Mouse (Mus musculus) midbrain, embryonic 13.5 days (tissue): ENCODE measurements around the gene Dlgap4. TPM values are rescaled to one million over a fixed set of nuclear protein-coding genes. Genes with fewer than 3 reads are reported as not detected.

Experiments used
- ATAC-seq: fragments of 200-750 bp; cut with Nextera tagmentation; 2 replicates; pipeline ENCODE4 v1.8.0; 2017; ENCODE audit warnings: mild to moderate bottlenecking, moderate TSS enrichment, moderate library complexity
- H3K27ac ChIP-seq: fragments of 300-500 bp; sonication (generic); 2 replicates; pipeline ENCODE4 v1.5.1; 2015; ENCODE audit warnings: inconsistent platforms, mild to moderate bottlenecking, moderate library complexity
- H3K27me3 ChIP-seq: fragments of 300-500 bp; sonication (generic); 2 replicates; pipeline ENCODE4 v1.6.1; 2015; ENCODE audit warnings: mild to moderate bottlenecking, inconsistent platforms
- H3K36me3 ChIP-seq: fragments of 300-500 bp; sonication (generic); 2 replicates; pipeline ENCODE4 v1.6.1; 2015; ENCODE audit warnings: mild to moderate bottlenecking, inconsistent platforms
- H3K4me1 ChIP-seq: fragments of 300-500 bp; sonication (generic); replicated peaks from 2 replicates; pipeline ENCODE4 v1.6.1; 2015; ENCODE audit warnings: inconsistent platforms
- H3K4me2 ChIP-seq: fragments of 300-500 bp; sonication (generic); replicated peaks from 2 replicates; pipeline ENCODE4 v1.6.1; 2015; ENCODE audit warnings: moderate library complexity, mild to moderate bottlenecking, inconsistent platforms
- H3K4me3 ChIP-seq: fragments of 300-500 bp; sonication (generic); replicated peaks from 2 replicates; pipeline ENCODE4 v1.5.1; 2015; ENCODE audit warnings: mild to moderate bottlenecking, inconsistent platforms
- H3K9ac ChIP-seq: fragments of 300-500 bp; sonication (generic); replicated peaks from 2 replicates; pipeline ENCODE4 v1.6.1; 2015; ENCODE audit warnings: mild to moderate bottlenecking, inconsistent platforms
- H3K9me3 ChIP-seq: fragments of 300-500 bp; sonication (generic); 2 replicates; pipeline ENCODE4 v1.6.1; 2016; ENCODE audit warnings: mild to moderate bottlenecking, inconsistent platforms
- WGBS: fragments of 180-500 bp; shearing (Covaris S2); methylation state at CpG from one replicate; pipeline ENCODE4 v1.1.7; 2015; 5-methylcytosine and 5-hydroxymethylcytosine counted together
- polyA plus RNA-seq: library from polyadenylated mRNA; unstranded; fragments of >200 nt; fragmentation: Nextera tagmentation; extraction: Ambion mirVana; gene quantifications from 2 replicates; pipeline ENCODE4 v1.2.1, GENCODE M21; 2015

Dlgap4 gene
- polyA plus RNA-seq: 242 and 244 TPM in 2 replicates

GRCm38 (mm10) chr2:156613541-156614257, at the start of gene Dlgap4:
Gene Dlgap4 (plus strand): TSS chr2:156613705.
- peak within 1 kb of the TSS; percentile 97 for H3K4me2 ChIP-seq
- ATAC-seq: peak; percentile 81
- H3K36me3 ChIP-seq: no peaks in the 10 kb centered on the region
- H3K9ac ChIP-seq: peak within 1 kb of the TSS; percentile 83
- H3K27me3 ChIP-seq: peaks cover 67% of the 10 kb centered on the region
- WGBS: under 1% methylated on average over 48 of the region's 103 CpGs
- peaks cover 30% of the 10 kb centered on the region for H3K4me1 ChIP-seq
- H3K27ac ChIP-seq: peak within 1 kb of the TSS; percentile 53
- H3K4me3 ChIP-seq: peak within 1 kb of the TSS; percentile 84
- H3K9me3 ChIP-seq: no peaks in the 10 kb centered on the region

DNA sequence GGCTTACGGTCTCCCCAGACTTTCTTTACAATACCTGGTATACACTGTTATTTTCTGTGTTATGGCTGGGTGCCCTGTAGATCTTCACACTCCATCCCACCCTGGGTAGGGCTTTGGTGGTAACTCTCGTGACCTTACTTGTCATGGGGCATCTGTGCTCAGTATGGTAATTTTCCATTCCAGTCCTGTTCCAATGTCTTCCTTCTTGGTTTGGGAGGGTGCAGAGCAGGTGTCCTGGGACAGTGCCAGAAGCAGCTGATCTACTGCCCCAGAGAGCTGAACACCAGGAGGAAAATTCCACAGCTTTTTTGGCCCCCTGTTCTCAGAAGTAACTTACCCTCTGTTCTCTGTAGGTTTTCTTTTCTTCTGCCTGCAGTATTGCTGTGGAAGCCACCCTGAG, 47.0 kb upstream of the Dlgap4 start:
- Histone ChIP-seq H3K36me3 (peaks cover 54% of the 10 kb centered on the region), H3K4me3 (no peak overlapping the region), H3K27me3 (no peaks in the 10 kb centered on the region), H3K9ac (no peak overlapping the region), H3K9me3 (no peaks in the 10 kb centered on the region), H3K4me2 (no peak overlapping the region), H3K4me1 (no peaks in the 10 kb centered on the region), H3K27ac (no peak overlapping the region)
- no peak for ATAC-seq
- WGBS: 97% methylated on average over 2 of the region's 2 CpGs

GRCm38 (mm10) chr2:156568647-156569046, 44.9 kb upstream of the Dlgap4 start:
- no peak overlapping the region for H3K4me3 ChIP-seq
- H3K4me2 ChIP-seq: no peak overlapping the region
- no peaks in the 10 kb centered on the region for H3K9me3 ChIP-seq
- H3K9ac ChIP-seq: no peak overlapping the region
- WGBS: 93% methylated on average over 7 of the region's 7 CpGs
- no peaks in the 10 kb centered on the region for H3K27me3 ChIP-seq
- H3K27ac ChIP-seq: no peak overlapping the region
- no peak for ATAC-seq
- H3K36me3 ChIP-seq: peaks cover 44% of the 10 kb centered on the region
- no peaks in the 10 kb centered on the region for H3K4me1 ChIP-seq

- 90% methylated on average over 3 of the region's 3 CpGs for WGBS
Measured at GRCm38 (mm10) chr2:156569261-156569660, 44.2 kb upstream of the Dlgap4 start.

DNA sequence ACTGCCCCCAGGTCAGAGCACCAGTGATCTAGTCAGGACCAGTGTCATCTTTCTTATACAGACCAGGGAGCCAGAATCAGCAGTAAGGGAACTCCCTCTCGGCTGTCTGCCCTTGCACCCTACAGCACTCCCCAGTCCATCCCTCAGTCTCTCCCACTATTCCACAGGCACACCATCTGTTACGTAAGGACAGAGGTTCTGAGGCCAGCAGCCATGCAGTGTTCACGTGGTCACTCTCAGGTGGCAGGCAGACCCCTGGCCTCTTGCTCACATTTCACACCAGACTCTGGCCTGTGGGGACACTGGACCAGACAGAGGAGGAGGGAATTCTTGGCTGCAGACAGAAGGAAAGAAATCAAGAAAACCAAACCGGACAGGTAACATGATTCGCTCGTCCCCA, 42.0 kb upstream of the Dlgap4 start:
- H3K9ac ChIP-seq: no peak overlapping the region
- no peak overlapping the region for H3K4me2 ChIP-seq
- H3K36me3 ChIP-seq: peaks cover 28% of the 10 kb centered on the region
- no peaks in the 10 kb centered on the region for H3K4me1 ChIP-seq
- H3K27ac ChIP-seq: no peak overlapping the region
- no peaks in the 10 kb centered on the region for H3K9me3 ChIP-seq
- 82% methylated on average over 6 of the region's 6 CpGs for WGBS
- no peak for ATAC-seq
- no peaks in the 10 kb centered on the region for H3K27me3 ChIP-seq
- H3K4me3 ChIP-seq: no peak overlapping the region

More at GRCm38 (mm10) chr2:156569261-156569660, 44.2 kb upstream of the Dlgap4 start:
- no peaks in the 10 kb centered on the region for H3K27me3 ChIP-seq
- no peaks in the 10 kb centered on the region for H3K9me3 ChIP-seq
- H3K36me3 ChIP-seq: peaks cover 42% of the 10 kb centered on the region
- H3K4me1 ChIP-seq: no peaks in the 10 kb centered on the region
- H3K27ac ChIP-seq: no peak overlapping the region
- no peak overlapping the region for H3K4me3 ChIP-seq
- H3K4me2 ChIP-seq: no peak overlapping the region
- H3K9ac ChIP-seq: no peak overlapping the region
- no peak for ATAC-seq

DNA sequence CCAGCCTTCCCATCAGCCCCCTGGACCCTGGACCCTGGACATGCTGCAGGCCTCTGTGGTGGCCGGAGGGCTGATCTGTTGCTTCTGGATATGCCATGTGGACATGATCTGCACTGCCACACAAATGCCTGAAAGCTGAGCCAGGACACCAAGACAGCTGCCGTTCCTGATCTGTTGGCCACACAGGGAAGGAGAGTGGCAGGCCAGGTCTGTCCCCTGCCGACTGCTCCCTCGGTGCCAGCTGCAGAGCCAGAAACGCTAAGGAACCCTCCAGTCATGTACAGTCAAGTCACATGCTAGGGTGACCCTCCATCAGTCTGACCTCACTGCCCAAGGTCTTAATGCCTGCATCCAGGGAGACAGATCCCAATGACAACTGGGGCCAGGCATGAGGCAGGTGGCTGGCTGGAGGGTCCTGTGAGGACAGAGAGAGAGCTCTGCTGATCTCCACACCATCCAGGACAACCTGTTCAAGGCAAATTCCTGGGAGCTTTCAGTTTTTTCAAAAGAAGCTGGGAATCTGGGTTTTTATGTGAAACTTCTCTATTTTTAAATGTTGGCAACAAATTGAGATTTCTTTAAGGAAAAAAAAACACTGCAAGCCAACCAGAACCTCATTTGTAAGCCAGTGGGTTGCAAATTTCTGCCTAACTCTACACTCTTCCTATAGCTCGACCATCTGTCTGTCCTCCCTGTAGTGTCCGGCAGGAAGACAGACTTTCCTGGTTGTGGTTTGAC, 36.5 kb upstream of the Dlgap4 start:
- Histone ChIP-seq H3K4me3 (no peak overlapping the region), H3K36me3 (no peaks in the 10 kb centered on the region), H3K4me1 (no peaks in the 10 kb centered on the region), H3K27me3 (0 out of 2 replicates have a peak, but pooled peaks cover 3% of the 10 kb centered on the region), H3K9me3 (no peaks in the 10 kb centered on the region), H3K27ac (no peak overlapping the region), H3K9ac (no peak overlapping the region), H3K4me2 (no peak overlapping the region)
- 83% methylated on average over 7 of the region's 7 CpGs for WGBS
- ATAC-seq: no peak

- H3K9me3 ChIP-seq: no peaks in the 10 kb centered on the region
- ATAC-seq: no peak
- no peak overlapping the region for H3K4me2 ChIP-seq
- H3K9ac ChIP-seq: no peak overlapping the region
- no peaks in the 10 kb centered on the region for H3K36me3 ChIP-seq
- peaks cover 15% of the 10 kb centered on the region for H3K4me1 ChIP-seq
- no peak overlapping the region for H3K4me3 ChIP-seq
- 0 out of 2 replicates have a peak, but pooled peaks cover 3% of the 10 kb centered on the region for H3K27me3 ChIP-seq
- H3K27ac ChIP-seq: no peak overlapping the region
- 80% methylated on average over 5 of the region's 5 CpGs for WGBS
Measured at GRCm38 (mm10) chr2:156580507-156580906, 33.0 kb upstream of the Dlgap4 start.

- H3K9me3 ChIP-seq: no peaks in the 10 kb centered on the region
- no peak overlapping the region for H3K9ac ChIP-seq
- ATAC-seq: no peak
- WGBS: 58% methylated on average over 10 of the region's 10 CpGs
- H3K4me1 ChIP-seq: peaks cover 18% of the 10 kb centered on the region
- 0 out of 2 replicates have a peak, but pooled peaks cover 3% of the 10 kb centered on the region for H3K27me3 ChIP-seq
- no peaks in the 10 kb centered on the region for H3K36me3 ChIP-seq
- H3K4me3 ChIP-seq: no peak overlapping the region
- no peak overlapping the region for H3K27ac ChIP-seq
- no peak overlapping the region for H3K4me2 ChIP-seq
Measured at GRCm38 (mm10) chr2:156581244-156581643, 32.3 kb upstream of the Dlgap4 start.

DNA sequence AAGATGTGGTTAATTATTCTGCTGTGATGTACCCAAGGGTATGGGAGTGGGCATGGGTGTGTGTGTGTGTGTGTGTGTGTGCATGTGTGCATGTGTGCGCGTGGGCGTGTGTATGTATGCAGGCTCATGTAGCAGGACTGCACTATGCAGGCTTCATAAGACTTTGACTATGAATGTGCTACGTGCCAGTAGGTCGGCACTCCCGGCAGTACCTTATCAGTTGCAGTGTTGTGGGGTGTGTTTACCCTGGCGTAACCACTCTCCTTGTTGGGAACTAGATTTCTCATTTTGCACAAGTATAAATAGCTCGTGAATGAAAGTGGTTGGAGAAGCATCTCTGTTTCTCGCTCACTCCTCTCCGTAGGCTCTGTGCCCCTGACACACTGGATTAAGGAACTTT, 30.6 kb upstream of the Dlgap4 start:
- Histone ChIP-seq H3K4me2 (no peak overlapping the region), H3K27me3 (0 out of 2 replicates have a peak, but pooled peaks cover 3% of the 10 kb centered on the region), H3K4me3 (no peak overlapping the region), H3K27ac (no peak overlapping the region), H3K36me3 (no peaks in the 10 kb centered on the region), H3K4me1 (peaks cover 18% of the 10 kb centered on the region), H3K9ac (no peak overlapping the region), H3K9me3 (no peaks in the 10 kb centered on the region)
- 88% methylated on average over 10 of the region's 10 CpGs for WGBS
- no peak for ATAC-seq

- H3K4me2 ChIP-seq: no peak overlapping the region
- peaks cover 18% of the 10 kb centered on the region for H3K4me1 ChIP-seq
- no peak overlapping the region for H3K27ac ChIP-seq
- no peak overlapping the region for H3K9ac ChIP-seq
- 66% methylated on average over 11 of the region's 11 CpGs for WGBS
- no peaks in the 10 kb centered on the region for H3K9me3 ChIP-seq
- H3K36me3 ChIP-seq: no peaks in the 10 kb centered on the region
- 0 out of 2 replicates have a peak, but pooled peaks cover 3% of the 10 kb centered on the region for H3K27me3 ChIP-seq
- peak; percentile 38; the same call in 1 of the 2 replicates for ATAC-seq
- H3K4me3 ChIP-seq: no peak overlapping the region
Measured at GRCm38 (mm10) chr2:156584154-156584796, 29.2 kb upstream of the Dlgap4 start.

- H3K9ac ChIP-seq: 0 out of 2 replicates have a peak overlapping the region, but pooled peaks have one; percentile 2
- H3K9me3 ChIP-seq: no peaks in the 10 kb centered on the region
- H3K27me3 ChIP-seq: 0 out of 2 replicates have a peak, but pooled peaks cover 3% of the 10 kb centered on the region
- H3K27ac ChIP-seq: peak overlapping the region; percentile 12; the same call in 1 of the 2 replicates
- H3K4me2 ChIP-seq: peak overlapping the region; percentile 38
- no peaks in the 10 kb centered on the region for H3K36me3 ChIP-seq
- 14% methylated on average over 14 of the region's 14 CpGs for WGBS
- H3K4me3 ChIP-seq: no peak overlapping the region
- peaks cover 18% of the 10 kb centered on the region for H3K4me1 ChIP-seq
- peak; percentile 78 for ATAC-seq
Measured at GRCm38 (mm10) chr2:156584797-156585471, 28.6 kb upstream of the Dlgap4 start.
